Mouse (Mus musculus) thymus, postnatal 25 days (tissue): ENCODE results near the gene Cyp26c1.

Experiments
- DNase-seq: peaks from one replicate; pipeline ENCODE4 v3.0.0; 2022

Gene Cyp26c1

GRCm38 (mm10) chr19:37699711-37700110 lies 14.3 kb downstream of the Cyp26c1 start:
- no peak for DNase-seq

- DNase-seq: no peak
Measured at GRCm38 (mm10) chr19:37702377-37703076, 17.1 kb downstream of the Cyp26c1 start.

DNA sequence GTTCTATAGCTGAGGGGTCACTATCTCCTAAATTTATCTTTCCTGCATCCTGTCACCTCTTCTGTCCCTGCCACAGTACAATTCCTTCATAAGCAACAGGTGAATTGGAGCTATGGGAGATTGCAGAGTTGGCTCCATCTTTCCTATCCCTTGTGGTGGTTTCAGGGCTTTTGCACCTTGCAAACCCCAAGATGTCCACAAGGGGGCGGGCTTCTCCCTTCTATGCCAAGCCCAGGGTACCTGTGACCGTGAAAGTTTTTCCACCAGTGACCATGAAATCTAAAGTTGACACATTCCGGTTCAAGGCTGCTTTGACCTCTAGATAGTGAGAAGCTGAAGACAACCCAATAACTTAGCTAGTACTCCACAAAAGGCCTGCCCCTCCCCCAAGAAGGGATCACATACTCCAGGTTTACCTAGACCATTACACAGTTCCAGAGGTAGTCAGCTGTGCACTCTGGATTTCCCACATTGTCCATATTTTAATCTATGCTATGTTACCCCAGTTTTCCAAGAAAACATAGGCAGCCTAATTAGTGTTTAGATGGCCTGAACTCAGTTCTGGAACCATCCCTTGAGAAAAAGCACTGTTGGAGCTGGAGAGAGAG lies 18.6 kb downstream of the Cyp26c1 start:
- peak; percentile 64 for DNase-seq

- DNase-seq: no peak
Measured at GRCm38 (mm10) chr19:37705722-37706121, 20.3 kb downstream of the Cyp26c1 start.

DNA sequence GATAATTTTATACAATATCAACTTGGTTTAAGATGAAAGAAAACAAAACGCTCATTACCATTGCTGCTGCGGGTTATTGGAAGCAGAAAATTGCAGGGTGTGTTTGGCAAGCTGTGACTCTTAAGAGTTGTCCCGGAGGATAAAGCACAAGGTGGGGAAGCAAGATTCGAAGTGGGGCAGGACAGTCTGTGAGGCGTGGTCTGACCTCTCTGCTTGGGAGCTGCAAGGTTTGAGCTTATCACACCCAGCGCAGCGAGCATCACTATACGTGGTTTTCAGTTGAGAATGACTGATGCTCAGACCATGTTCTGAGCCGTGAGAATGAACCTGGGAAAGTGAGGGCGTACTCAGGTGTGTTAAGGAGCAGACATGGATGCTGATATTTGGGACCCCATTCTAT lies 29.3 kb downstream of the Cyp26c1 start:
- DNase-seq: no peak

GRCm38 (mm10) chr19:37715980-37716379 lies 30.6 kb downstream of the Cyp26c1 start:
- no peak for DNase-seq

DNA sequence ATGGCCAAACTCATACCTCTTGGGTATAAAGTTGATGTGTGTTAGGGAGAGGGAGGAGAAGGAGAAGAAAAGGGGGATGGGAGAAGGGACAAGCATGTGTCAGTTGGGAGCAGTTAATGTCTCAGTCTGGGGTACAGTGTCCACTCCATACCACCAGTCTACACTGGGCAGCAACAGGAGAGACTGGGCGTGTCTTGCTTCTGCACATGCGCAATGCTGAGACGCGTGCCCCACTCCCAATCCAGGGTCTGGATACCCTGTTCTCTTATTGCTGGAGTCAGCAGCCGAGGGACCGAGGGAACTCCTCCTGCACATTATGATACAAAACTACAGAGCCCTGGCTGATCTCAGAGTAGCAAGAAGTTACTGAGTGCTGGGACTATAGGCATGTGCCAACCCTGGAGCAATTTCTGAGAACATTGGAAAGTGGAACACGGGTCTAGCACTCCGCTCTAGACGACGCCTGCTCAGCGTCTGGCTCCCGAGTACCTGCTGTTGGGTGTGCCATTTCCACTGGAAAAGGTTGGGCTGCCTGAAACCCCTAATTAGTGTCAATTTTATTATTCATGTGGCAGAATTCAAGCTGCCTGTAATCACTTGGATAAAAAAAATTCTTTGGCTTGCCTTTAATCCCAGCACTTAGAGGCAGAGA lies 31.3 kb downstream of the Cyp26c1 start:
- no peak for DNase-seq

DNA sequence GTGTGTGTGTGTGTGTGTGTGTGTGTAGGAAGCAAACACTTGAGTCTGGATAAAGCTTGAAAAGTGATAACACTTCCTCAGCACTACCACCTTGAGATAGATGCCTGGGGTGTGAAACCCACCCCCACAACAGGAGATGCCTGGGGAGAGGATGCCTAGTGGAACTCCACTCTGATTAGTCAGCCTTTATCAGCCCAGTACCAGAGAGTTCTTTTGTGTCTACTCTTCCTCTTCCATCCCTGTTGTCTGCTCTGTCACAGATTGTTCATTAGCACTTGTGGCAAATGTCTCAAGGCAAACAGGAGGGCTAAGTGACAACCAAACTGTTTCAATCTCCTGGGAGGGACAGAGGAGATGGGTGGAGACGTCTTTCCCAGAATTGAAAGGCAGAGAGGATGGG lies 33.8 kb downstream of the Cyp26c1 start:
- no peak for DNase-seq

GRCm38 (mm10) chr19:37724591-37724990 lies 39.2 kb downstream of the Cyp26c1 start:
- DNase-seq: no peak

- no peak for DNase-seq
Measured at GRCm38 (mm10) chr19:37726585-37726984, 41.2 kb downstream of the Cyp26c1 start.

GRCm38 (mm10) chr19:37727366-37727765 lies 42.0 kb downstream of the Cyp26c1 start:
- no peak for DNase-seq

- no peak for DNase-seq
Measured at GRCm38 (mm10) chr19:37735426-37735825, 50.0 kb downstream of the Cyp26c1 start.

GRCm38 (mm10) chr19:37738575-37738974 lies 53.2 kb downstream of the Cyp26c1 start:
- DNase-seq: no peak

- DNase-seq: peak; percentile 5
Measured at GRCm38 (mm10) chr19:37740043-37740442, 54.7 kb downstream of the Cyp26c1 start.
